Mouse (Mus musculus): ENCODE measurements at regions not wholly inside any gene's neighbourhood (a gene's known extent, or its start where the extent isn't known, plus 50 kb on each side); places are given as distances from the start of the nearest gene placed in this dataset.
"Not testable (repeated sequence)": the region's sequence is repeated elsewhere in the genome, so short reads cannot be mapped to it uniquely, and the experiment has no call there.

DNA sequence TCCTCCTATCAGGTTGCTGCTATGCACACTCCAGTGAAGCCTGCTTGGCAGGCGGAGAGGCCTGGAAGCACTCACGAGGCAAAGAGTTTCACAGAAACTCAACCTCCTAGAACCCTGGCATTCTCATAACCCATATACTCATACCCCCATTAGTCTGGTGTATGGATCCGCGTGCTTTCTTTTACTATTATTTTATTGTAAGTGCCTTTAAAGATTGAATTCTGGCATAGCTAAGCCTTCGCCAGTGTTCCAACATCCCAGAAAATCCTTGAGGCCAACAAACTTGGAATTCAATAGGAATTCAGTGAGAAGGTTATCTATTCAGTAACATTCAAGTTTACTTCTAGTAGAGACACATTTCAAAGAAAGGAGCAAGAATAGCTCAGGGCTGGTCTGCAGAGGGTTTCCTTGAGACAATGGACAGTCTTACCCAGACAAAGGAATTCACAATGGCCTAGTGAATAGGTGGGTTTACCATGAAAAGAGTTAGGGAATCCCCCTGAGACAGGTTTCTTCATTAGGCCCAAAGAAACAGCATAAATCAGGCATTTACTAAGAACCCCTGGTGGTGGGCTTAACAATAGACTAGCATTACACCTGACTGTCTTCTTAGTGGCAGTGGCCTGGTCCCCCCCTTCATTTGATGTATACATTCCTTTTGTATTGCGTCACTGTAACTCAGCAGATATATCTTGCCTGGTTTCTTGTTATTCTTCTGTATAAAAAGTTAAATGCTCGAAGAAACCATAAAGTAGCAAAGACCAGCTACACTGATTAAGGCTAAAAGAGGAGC is 80.8 kb upstream of the Gm15446 start:
- H3K4me1 ChIP-seq (ENCODE audit: insufficient read depth, low read depth, low read length); DNase-seq (ENCODE audit: low spot score); H3K36me3 ChIP-seq (replicated peaks); H3K27me3 ChIP-seq (ENCODE audit: insufficient read depth, low read length); ATAC-seq (ENCODE audit: extremely low read depth, insufficient number of reproducible peaks, low FRiP score, poor library complexity, severe bottlenecking); H3K9me3 ChIP-seq (replicated peaks); H3K4me3 ChIP-seq (ENCODE audit: low read depth, low read length): not testable (repeated sequence)

GRCm38 (mm10) chr5:109844236-109844635 is 79.0 kb upstream of the Gm15446 start:
- DNase-seq (ENCODE audit: low spot score); H3K4me3 ChIP-seq (ENCODE audit: low read depth, low read length); ATAC-seq (ENCODE audit: extremely low read depth, insufficient number of reproducible peaks, low FRiP score, poor library complexity, severe bottlenecking); H3K9me3 ChIP-seq (replicated peaks); H3K36me3 ChIP-seq (replicated peaks); H3K4me1 ChIP-seq (ENCODE audit: insufficient read depth, low read depth, low read length); H3K27me3 ChIP-seq (ENCODE audit: insufficient read depth, low read length): not testable (repeated sequence)

DNA sequence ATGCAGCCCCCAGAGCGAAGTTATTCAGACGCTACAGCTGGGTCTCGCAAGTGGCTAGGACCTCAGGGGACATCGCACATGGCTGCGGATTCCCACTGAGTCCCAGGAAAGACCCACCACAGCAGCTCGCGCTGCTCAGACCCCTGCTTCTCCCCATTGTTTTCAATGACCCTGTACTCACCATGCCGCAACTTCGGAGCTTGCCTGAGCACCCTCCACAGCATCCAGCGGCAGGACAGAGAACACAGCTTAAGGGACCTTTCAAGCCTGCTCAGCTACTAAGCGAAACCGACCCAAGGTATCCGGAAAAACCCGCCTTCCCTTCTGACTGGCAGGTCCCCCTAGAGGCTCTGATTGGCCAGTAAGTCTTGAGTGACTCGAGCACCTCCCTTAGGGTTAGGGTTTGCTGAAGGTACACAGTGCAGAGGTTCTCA is 78.4 kb upstream of the Gm15446 start:
- Histone ChIP-seq H3K4me3 (ENCODE audit: low read depth, low read length) (peak overlapping the region; percentile 41; the same call in 1 of the 2 replicates), H3K9me3 (replicated peaks) (no peaks in the 10 kb centered on the region), H3K27me3 (ENCODE audit: insufficient read depth, low read length) (no peaks in the 10 kb centered on the region), H3K4me1 (ENCODE audit: insufficient read depth, low read depth, low read length) (no peaks in the 10 kb centered on the region), H3K36me3 (replicated peaks) (no peaks in the 10 kb centered on the region)
- TF ChIP-seq GATA2 (IDR thresholded peaks at IDR 0.05; ENCODE audit: borderline replicate concordance, low read depth, low read length): no peak
- no peak for TF ChIP-seq POLR2AphosphoS5 (IDR thresholded peaks at IDR 0.05; ENCODE audit: insufficient replicate concordance, low read depth, low read length)
- no peak for TF ChIP-seq GATA1 (IDR thresholded peaks at IDR 0.05; ENCODE audit: borderline replicate concordance, low read length)
- TF ChIP-seq CTCF (IDR thresholded peaks at IDR 0.05; ENCODE audit: low read depth, low read length): no peak
- no peak for TF ChIP-seq TAL1 (conservative IDR thresholded peaks at IDR 0.05; ENCODE audit: low read depth, low read length)
- peak; percentile 63 for ATAC-seq (ENCODE audit: extremely low read depth, insufficient number of reproducible peaks, low FRiP score, poor library complexity, severe bottlenecking)
- DNase-seq (ENCODE audit: low spot score): no peak

GRCm38 (mm10) chr5:109851225-109851624 is 72.0 kb upstream of the Gm15446 start:
- not testable (repeated sequence) for H3K4me3 ChIP-seq (ENCODE audit: low read depth, low read length); H3K36me3 ChIP-seq (replicated peaks); H3K4me1 ChIP-seq (ENCODE audit: insufficient read depth, low read depth, low read length); DNase-seq (ENCODE audit: low spot score); H3K27me3 ChIP-seq (ENCODE audit: insufficient read depth, low read length); ATAC-seq (ENCODE audit: extremely low read depth, insufficient number of reproducible peaks, low FRiP score, poor library complexity, severe bottlenecking); H3K9me3 ChIP-seq (replicated peaks)

DNA sequence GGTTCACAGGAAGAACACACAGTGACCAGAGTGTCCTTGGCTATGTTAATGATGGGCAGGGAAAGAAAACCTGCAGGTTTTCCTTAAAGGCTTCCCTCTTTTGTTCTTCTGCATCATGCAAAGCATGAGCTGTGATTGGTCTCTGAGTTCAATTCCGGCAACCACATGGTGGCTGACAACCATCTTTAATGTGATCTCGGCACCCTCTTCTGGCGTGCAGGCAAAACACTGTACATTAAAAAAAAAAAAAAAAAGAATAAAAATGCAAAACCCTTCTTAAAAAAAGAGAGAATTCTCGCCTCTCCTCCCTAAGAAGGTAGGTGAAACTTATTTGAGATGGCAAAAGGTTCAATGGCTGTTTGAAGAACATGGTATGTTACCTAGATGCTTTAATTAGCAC is 62.8 kb upstream of the Gm15446 start:
- H3K4me3 ChIP-seq (ENCODE audit: low read depth, low read length): no peak overlapping the region
- no peak for TF ChIP-seq CTCF (IDR thresholded peaks at IDR 0.05; ENCODE audit: low read depth, low read length)
- TF ChIP-seq GATA1 (IDR thresholded peaks at IDR 0.05; ENCODE audit: borderline replicate concordance, low read length): no peak
- no peak for TF ChIP-seq POLR2AphosphoS5 (IDR thresholded peaks at IDR 0.05; ENCODE audit: insufficient replicate concordance, low read depth, low read length)
- TF ChIP-seq TAL1 (conservative IDR thresholded peaks at IDR 0.05; ENCODE audit: low read depth, low read length): no peak
- TF ChIP-seq GATA2 (IDR thresholded peaks at IDR 0.05; ENCODE audit: borderline replicate concordance, low read depth, low read length): no peak
- no peaks in the 10 kb centered on the region for H3K9me3 ChIP-seq (replicated peaks)
- H3K27me3 ChIP-seq (ENCODE audit: insufficient read depth, low read length): no peaks in the 10 kb centered on the region
- H3K36me3 ChIP-seq (replicated peaks): no peaks in the 10 kb centered on the region
- no peaks in the 10 kb centered on the region for H3K4me1 ChIP-seq (ENCODE audit: insufficient read depth, low read depth, low read length)
- ATAC-seq (ENCODE audit: extremely low read depth, insufficient number of reproducible peaks, low FRiP score, poor library complexity, severe bottlenecking) (no peak), DNase-seq (ENCODE audit: low spot score) (no peak)

DNA sequence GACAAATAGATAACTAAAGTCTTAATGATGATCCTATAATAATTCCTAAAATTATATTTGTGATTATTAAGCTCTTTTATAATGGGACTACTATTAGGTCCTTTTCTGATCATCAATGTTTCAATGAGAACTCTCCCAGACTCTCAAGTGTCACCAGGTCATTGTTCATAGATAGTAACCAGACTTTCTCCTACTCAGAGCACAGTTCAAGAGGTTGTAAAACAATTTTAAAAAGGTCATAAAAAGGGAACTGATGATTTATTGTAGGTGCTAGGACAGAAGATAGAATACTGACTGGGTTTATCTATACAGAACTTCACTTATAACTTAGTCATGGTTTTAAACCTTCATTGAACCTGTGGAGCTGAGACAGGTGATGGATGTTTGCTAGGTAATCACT is 58.7 kb upstream of the Gm15446 start:
- not testable (repeated sequence) for H3K9me3 ChIP-seq (replicated peaks); H3K27me3 ChIP-seq (ENCODE audit: insufficient read depth, low read length); H3K4me3 ChIP-seq (ENCODE audit: low read depth, low read length); H3K36me3 ChIP-seq (replicated peaks); ATAC-seq (ENCODE audit: extremely low read depth, insufficient number of reproducible peaks, low FRiP score, poor library complexity, severe bottlenecking); H3K4me1 ChIP-seq (ENCODE audit: insufficient read depth, low read depth, low read length); DNase-seq (ENCODE audit: low spot score)

DNA sequence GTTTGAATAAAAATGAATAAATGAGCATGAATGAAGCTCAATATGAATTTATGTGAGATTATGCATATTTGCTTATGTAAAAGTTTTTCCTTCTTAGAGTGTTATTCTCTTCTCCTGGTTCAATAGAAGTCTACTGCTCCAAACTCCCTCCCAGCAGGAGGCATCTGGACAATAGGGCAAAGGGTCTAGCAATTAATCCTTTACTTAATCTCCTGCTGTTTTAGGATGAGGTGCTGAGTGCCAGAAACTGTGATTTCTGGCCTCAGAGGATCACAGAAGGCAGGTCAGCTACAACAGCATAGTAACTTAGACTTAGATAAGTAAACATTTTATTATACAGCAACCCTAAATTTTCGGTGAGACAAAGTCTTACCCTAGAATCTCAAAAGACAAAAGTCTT is 57.6 kb upstream of the Gm15446 start:
- H3K36me3 ChIP-seq (replicated peaks): no peaks in the 10 kb centered on the region
- ATAC-seq (ENCODE audit: extremely low read depth, insufficient number of reproducible peaks, low FRiP score, poor library complexity, severe bottlenecking): no peak
- no peaks in the 10 kb centered on the region for H3K9me3 ChIP-seq (replicated peaks)
- peaks cover 7% of the 10 kb centered on the region; the same call in 1 of the 2 replicates for H3K4me1 ChIP-seq (ENCODE audit: insufficient read depth, low read depth, low read length)
- TF ChIP-seq GATA2 (IDR thresholded peaks at IDR 0.05; ENCODE audit: borderline replicate concordance, low read depth, low read length): no peak
- TF ChIP-seq TAL1 (conservative IDR thresholded peaks at IDR 0.05; ENCODE audit: low read depth, low read length): no peak
- TF ChIP-seq GATA1 (IDR thresholded peaks at IDR 0.05; ENCODE audit: borderline replicate concordance, low read length): no peak
- no peak for TF ChIP-seq CTCF (IDR thresholded peaks at IDR 0.05; ENCODE audit: low read depth, low read length)
- no peak for TF ChIP-seq POLR2AphosphoS5 (IDR thresholded peaks at IDR 0.05; ENCODE audit: insufficient replicate concordance, low read depth, low read length)
- H3K4me3 ChIP-seq (ENCODE audit: low read depth, low read length): no peak overlapping the region
- H3K27me3 ChIP-seq (ENCODE audit: insufficient read depth, low read length): no peaks in the 10 kb centered on the region
- DNase-seq (ENCODE audit: low spot score): no peak

All from G1E (cell line).